Mouse (Mus musculus): ENCODE measurements at regions not wholly inside any gene's neighbourhood (a gene's known extent, or its start where the extent isn't known, plus 50 kb on each side); places are given as distances from the start of the nearest gene placed in this dataset.

- no peak overlapping the region for H3K27ac ChIP-seq (ENCODE audit: low read length)
- H3K4me1 ChIP-seq (ENCODE audit: insufficient read depth, low read depth, low read length) = no peaks in the 10 kb centered on the region
- no peak overlapping the region for H3K9ac ChIP-seq (replicated peaks; ENCODE audit: low read depth)
- TF ChIP-seq EP300 (IDR thresholded peaks at IDR 0.05) (peak; percentile 52; the same call in 1 of the 2 replicates), CTCF (IDR thresholded peaks at IDR 0.05) (no peak)
- ATAC-seq (peak; percentile 78), DNase-seq (ENCODE audit: low spot score) (peak; percentile 51)
- no peaks in the 10 kb centered on the region for H3K9me3 ChIP-seq (ENCODE audit: low read length)
- no peak overlapping the region for H3K4me2 ChIP-seq (replicated peaks; ENCODE audit: low read depth, low read length)
- H3K4me3 ChIP-seq (ENCODE audit: low read depth, low read length) = no peak overlapping the region
- 73% methylated on average over 1 of the region's 1 CpGs for WGBS
- no peaks in the 10 kb centered on the region for H3K27me3 ChIP-seq (replicated peaks; ENCODE audit: insufficient read depth, low read length)
- H3K36me3 ChIP-seq (ENCODE audit: insufficient read depth, low read length) = no peaks in the 10 kb centered on the region
These were observed 491.3 kb downstream of the Rnf144a start for GRCm38 (mm10) chr12:25923772-25924171.

DNA sequence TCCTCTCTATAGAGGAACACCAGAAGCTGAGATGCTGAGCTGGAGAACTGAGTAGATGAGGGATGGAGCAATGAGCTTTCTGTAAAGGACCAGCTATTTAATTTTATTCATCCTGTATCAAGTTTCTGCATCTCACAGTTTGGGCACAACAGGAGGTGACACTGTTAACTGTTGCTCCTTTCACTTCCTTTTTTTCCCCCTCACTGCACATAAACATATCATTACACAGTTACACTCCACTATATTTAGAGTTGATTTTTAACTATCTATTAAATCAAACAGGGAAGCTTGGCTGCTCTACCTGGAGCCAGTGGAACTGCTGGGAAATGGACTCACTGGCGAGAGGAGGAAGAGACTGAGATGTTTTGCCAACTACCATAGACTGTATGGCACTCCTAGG is 509.4 kb downstream of the Rnf144a start:
- Histone ChIP-seq H3K27me3 (replicated peaks; ENCODE audit: insufficient read depth, low read length) (no peaks in the 10 kb centered on the region), H3K27ac (ENCODE audit: low read length) (no peak overlapping the region), H3K36me3 (ENCODE audit: insufficient read depth, low read length) (no peaks in the 10 kb centered on the region), H3K9me3 (ENCODE audit: low read length) (no peaks in the 10 kb centered on the region), H3K4me3 (ENCODE audit: low read depth, low read length) (no peak overlapping the region), H3K9ac (replicated peaks; ENCODE audit: low read depth) (no peak overlapping the region), H3K4me1 (ENCODE audit: insufficient read depth, low read depth, low read length) (no peaks in the 10 kb centered on the region), H3K4me2 (replicated peaks; ENCODE audit: low read depth, low read length) (no peak overlapping the region)
- DNase-seq (ENCODE audit: low spot score) (no peak), ATAC-seq (no peak)
- TF ChIP-seq CTCF (IDR thresholded peaks at IDR 0.05) (no peak), EP300 (IDR thresholded peaks at IDR 0.05) (no peak)
- WGBS = 81% methylated on average over 1 of the region's 1 CpGs

- Histone ChIP-seq H3K4me3 (ENCODE audit: low read depth, low read length) (no peak overlapping the region), H3K27ac (ENCODE audit: low read length) (no peak overlapping the region), H3K4me2 (replicated peaks; ENCODE audit: low read depth, low read length) (no peak overlapping the region), H3K9me3 (ENCODE audit: low read length) (no peaks in the 10 kb centered on the region), H3K9ac (replicated peaks; ENCODE audit: low read depth) (no peak overlapping the region), H3K27me3 (replicated peaks; ENCODE audit: insufficient read depth, low read length) (no peaks in the 10 kb centered on the region), H3K36me3 (ENCODE audit: insufficient read depth, low read length) (no peaks in the 10 kb centered on the region), H3K4me1 (ENCODE audit: insufficient read depth, low read depth, low read length) (no peaks in the 10 kb centered on the region)
- TF ChIP-seq CTCF (IDR thresholded peaks at IDR 0.05) (no peak), EP300 (IDR thresholded peaks at IDR 0.05) (no peak)
- WGBS = 40% methylated on average over 3 of the region's 3 CpGs
- ATAC-seq (no peak), DNase-seq (ENCODE audit: low spot score) (no peak)
These were observed 518.5 kb downstream of the Rnf144a start for GRCm38 (mm10) chr12:25896543-25896942.

DNA sequence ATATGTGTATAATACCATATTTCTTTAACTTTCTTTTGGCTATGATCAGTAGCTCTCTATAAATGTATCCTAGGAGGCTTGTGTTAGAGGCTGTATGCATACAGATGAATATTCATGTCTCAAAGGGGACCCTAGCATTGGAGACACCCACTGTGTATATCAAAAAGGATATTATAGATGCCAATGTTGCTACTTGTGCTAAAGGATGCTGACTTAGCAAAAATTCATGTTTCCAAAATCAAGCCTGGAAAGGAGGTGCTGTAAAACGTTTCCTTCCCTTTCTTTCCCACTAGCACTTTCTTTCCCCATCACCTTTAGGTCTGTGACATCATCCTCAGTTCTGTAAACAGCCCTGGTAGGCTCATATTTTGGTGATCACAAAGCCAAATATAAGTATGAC is 519.4 kb downstream of the Rnf144a start:
- DNase-seq (ENCODE audit: low spot score) = no peak
- no peaks in the 10 kb centered on the region for H3K4me1 ChIP-seq (ENCODE audit: insufficient read depth, low read depth, low read length)
- no peaks in the 10 kb centered on the region for H3K27me3 ChIP-seq (replicated peaks; ENCODE audit: insufficient read depth, low read length)
- ATAC-seq = no peak
- H3K9ac ChIP-seq (replicated peaks; ENCODE audit: low read depth) = no peak overlapping the region
- H3K4me2 ChIP-seq (replicated peaks; ENCODE audit: low read depth, low read length) = no peak overlapping the region
- no peaks in the 10 kb centered on the region for H3K9me3 ChIP-seq (ENCODE audit: low read length)
- H3K4me3 ChIP-seq (ENCODE audit: low read depth, low read length) = no peak overlapping the region
- no peaks in the 10 kb centered on the region for H3K36me3 ChIP-seq (ENCODE audit: insufficient read depth, low read length)
- 37% methylated on average over 1 of the region's 1 CpGs for WGBS
- H3K27ac ChIP-seq (ENCODE audit: low read length) = no peak overlapping the region
- TF ChIP-seq CTCF (IDR thresholded peaks at IDR 0.05) (no peak), EP300 (IDR thresholded peaks at IDR 0.05) (no peak)

DNA sequence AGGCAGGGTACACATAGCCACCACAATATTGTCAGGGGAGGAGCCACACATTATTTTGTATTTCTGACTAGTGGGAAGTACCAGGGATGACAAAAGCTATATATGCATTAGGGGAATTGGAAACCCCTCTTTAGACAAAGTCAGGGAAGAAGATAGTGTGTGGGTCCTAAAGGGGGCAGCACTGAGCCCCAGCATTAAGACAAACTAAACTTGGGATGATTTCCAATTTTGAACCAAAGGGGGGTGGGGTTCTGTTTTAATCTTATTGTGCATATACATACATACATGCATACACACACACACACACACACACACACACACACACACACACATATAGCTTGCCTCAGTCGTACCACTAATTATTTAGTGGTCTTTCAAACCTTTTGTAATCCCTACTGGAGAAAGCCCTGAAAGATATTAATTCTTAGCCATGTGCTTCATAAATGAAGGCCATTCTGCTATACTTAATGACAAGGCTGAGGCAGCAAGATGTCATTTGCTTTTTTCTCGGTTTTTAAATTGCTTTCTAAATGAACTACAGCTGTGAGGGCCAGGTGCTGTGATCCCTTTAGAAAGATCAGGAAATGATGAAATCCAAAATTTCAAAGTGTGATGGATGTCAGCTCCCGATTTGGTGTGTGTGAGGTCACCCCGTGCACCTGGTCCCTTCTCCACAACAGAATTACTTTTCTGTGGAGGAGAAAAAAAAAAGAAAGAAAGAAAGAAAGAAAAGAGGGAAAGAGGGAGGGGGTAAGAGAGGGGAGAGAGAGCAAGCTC is 523.5 kb downstream of the Rnf144a start:
- DNase-seq (ENCODE audit: low spot score) = no peak
- Histone ChIP-seq H3K27me3 (replicated peaks; ENCODE audit: insufficient read depth, low read length) (no peaks in the 10 kb centered on the region), H3K4me2 (replicated peaks; ENCODE audit: low read depth, low read length) (no peak overlapping the region), H3K27ac (ENCODE audit: low read length) (no peak overlapping the region), H3K4me3 (ENCODE audit: low read depth, low read length) (no peak overlapping the region), H3K4me1 (ENCODE audit: insufficient read depth, low read depth, low read length) (no peaks in the 10 kb centered on the region), H3K36me3 (ENCODE audit: insufficient read depth, low read length) (no peaks in the 10 kb centered on the region), H3K9ac (replicated peaks; ENCODE audit: low read depth) (no peak overlapping the region), H3K9me3 (ENCODE audit: low read length) (no peaks in the 10 kb centered on the region)
- WGBS = 63% methylated on average over 4 of the region's 4 CpGs
- ATAC-seq = no peak
- peak; percentile 22; the same call in 1 of the 2 replicates for TF ChIP-seq CTCF (IDR thresholded peaks at IDR 0.05)
- no peak for TF ChIP-seq EP300 (IDR thresholded peaks at IDR 0.05)

DNA sequence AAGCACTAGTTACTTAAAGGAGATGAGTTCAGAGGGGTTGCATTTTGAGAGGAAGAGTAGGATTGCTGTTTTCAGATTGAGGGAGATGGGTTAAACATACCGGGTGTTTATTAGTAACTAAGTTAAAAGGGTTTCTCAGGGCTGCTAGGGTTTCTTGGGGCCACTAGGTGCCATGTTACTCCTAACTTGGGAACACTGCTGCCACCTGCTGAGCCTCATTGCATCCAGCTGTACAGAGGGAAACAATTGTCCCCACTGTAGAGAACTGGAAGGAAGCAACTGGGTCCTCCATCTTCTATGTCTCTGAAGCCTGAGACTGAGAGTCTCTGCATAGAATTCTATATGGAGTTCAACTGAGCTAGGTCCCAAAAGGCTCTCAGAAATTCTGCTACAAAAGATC is 524.3 kb downstream of the Rnf144a start:
- DNase-seq (ENCODE audit: low spot score) (no peak), ATAC-seq (no peak)
- Histone ChIP-seq H3K4me2 (replicated peaks; ENCODE audit: low read depth, low read length) (no peak overlapping the region), H3K4me3 (ENCODE audit: low read depth, low read length) (no peak overlapping the region), H3K27me3 (replicated peaks; ENCODE audit: insufficient read depth, low read length) (no peaks in the 10 kb centered on the region), H3K9me3 (ENCODE audit: low read length) (no peaks in the 10 kb centered on the region), H3K9ac (replicated peaks; ENCODE audit: low read depth) (no peak overlapping the region), H3K4me1 (ENCODE audit: insufficient read depth, low read depth, low read length) (no peaks in the 10 kb centered on the region), H3K27ac (ENCODE audit: low read length) (no peak overlapping the region), H3K36me3 (ENCODE audit: insufficient read depth, low read length) (no peaks in the 10 kb centered on the region)
- TF ChIP-seq CTCF (IDR thresholded peaks at IDR 0.05) (peak; percentile 57), EP300 (IDR thresholded peaks at IDR 0.05) (no peak)
- WGBS = 81% methylated on average over 1 of the region's 1 CpGs

Measured in lung, postnatal 0 days (tissue).